Mouse (Mus musculus) bone marrow macrophage, adult 2 months (primary cell): Measurements from ENCODE around the gene Padi6.

Experiments used
- CTCF ChIP-seq: IDR thresholded peaks from 2 replicates; pipeline ENCODE4 v1.5.1; 2012; ENCODE audit warnings: low read depth, mild to moderate bottlenecking, low read length, moderate library complexity
- POLR2A ChIP-seq: IDR thresholded peaks from 2 replicates; pipeline ENCODE4 v1.6.1; 2012; ENCODE audit warnings: mild to moderate bottlenecking, low read depth, low read length, borderline replicate concordance

DNA sequence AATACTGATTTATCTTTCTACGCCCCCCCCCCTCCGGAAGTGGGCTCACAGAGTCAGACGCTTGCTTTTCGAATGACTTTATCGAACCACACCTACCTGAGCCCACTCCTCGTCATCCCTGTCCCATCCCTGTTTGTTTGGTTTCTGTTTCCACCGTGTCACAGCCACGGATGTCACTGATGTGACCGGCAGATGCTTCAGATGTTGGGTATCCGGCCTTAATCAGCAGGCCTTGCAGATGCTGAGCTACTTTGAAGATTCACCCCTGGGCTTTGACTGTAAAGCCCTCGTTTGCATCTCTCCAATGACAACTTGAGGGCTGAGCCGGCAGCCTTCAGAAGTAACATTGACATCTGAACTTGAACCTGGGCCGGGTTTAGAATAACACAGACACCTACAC is 34.2 kb upstream of the Padi6 start:
- TF ChIP-seq CTCF = no peak
- TF ChIP-seq POLR2A = no peak
